Mouse (Mus musculus): ENCODE measurements around the gene Cacna1d.

Gene Cacna1d

GRCm38 (mm10) chr14:30255701-30256400 is 235.4 kb downstream of the Cacna1d start:
- DNase-seq = no peak

GRCm38 (mm10) chr14:30254776-30255175 is 236.5 kb downstream of the Cacna1d start:
- no peak for DNase-seq

GRCm38 (mm10) chr14:30252824-30253223 is 238.4 kb downstream of the Cacna1d start:
- no peak for DNase-seq

GRCm38 (mm10) chr14:30251351-30251750 is 239.9 kb downstream of the Cacna1d start:
- no peak for DNase-seq

GRCm38 (mm10) chr14:30249591-30249990 is 241.7 kb downstream of the Cacna1d start:
- no peak for DNase-seq

GRCm38 (mm10) chr14:30248811-30249210 is 242.4 kb downstream of the Cacna1d start:
- DNase-seq = no peak

GRCm38 (mm10) chr14:30248121-30248520 is 243.1 kb downstream of the Cacna1d start:
- no peak for DNase-seq

GRCm38 (mm10) chr14:30247606-30248005 is 243.6 kb downstream of the Cacna1d start:
- DNase-seq = no peak

- no peak for DNase-seq
Measured at GRCm38 (mm10) chr14:30244776-30245175, 246.5 kb downstream of the Cacna1d start.

GRCm38 (mm10) chr14:30242818-30243205 is 248.4 kb downstream of the Cacna1d start:
- DNase-seq = no peak

- no peak for DNase-seq
Measured at GRCm38 (mm10) chr14:30242166-30242817, 249.0 kb downstream of the Cacna1d start.

- DNase-seq = no peak
Measured at GRCm38 (mm10) chr14:30240916-30241515, 250.2 kb downstream of the Cacna1d start.

- DNase-seq = no peak
Measured at GRCm38 (mm10) chr14:30238807-30239206, 252.4 kb downstream of the Cacna1d start.

GRCm38 (mm10) chr14:30225161-30225560 is 266.1 kb downstream of the Cacna1d start:
- DNase-seq = no peak

GRCm38 (mm10) chr14:30222101-30222500 is 269.2 kb downstream of the Cacna1d start:
- DNase-seq = no peak

- DNase-seq = no peak
Measured at GRCm38 (mm10) chr14:30219851-30220250, 271.4 kb downstream of the Cacna1d start.

- no peak for DNase-seq
Measured at GRCm38 (mm10) chr14:30218114-30218513, 273.1 kb downstream of the Cacna1d start.

- no peak for DNase-seq
Measured at GRCm38 (mm10) chr14:30217124-30217523, 274.1 kb downstream of the Cacna1d start.

GRCm38 (mm10) chr14:30208156-30208555 is 283.1 kb downstream of the Cacna1d start:
- no peak for DNase-seq

GRCm38 (mm10) chr14:30205821-30206220 is 285.4 kb downstream of the Cacna1d start:
- DNase-seq = no peak

- no peak for DNase-seq
Measured at GRCm38 (mm10) chr14:30204526-30204925, 286.7 kb downstream of the Cacna1d start.

- DNase-seq = no peak
Measured at GRCm38 (mm10) chr14:30200310-30200709, 290.9 kb downstream of the Cacna1d start.

GRCm38 (mm10) chr14:30198882-30199281 is 292.4 kb downstream of the Cacna1d start:
- DNase-seq = no peak

- DNase-seq = peak; percentile 11
Measured at GRCm38 (mm10) chr14:30198116-30198515, 293.1 kb downstream of the Cacna1d start.
